Mouse (Mus musculus): ENCODE measurements at regions not wholly inside any gene's neighbourhood (a gene's known extent, or its start where the extent isn't known, plus 50 kb on each side); places are given as distances from the start of the nearest gene placed in this dataset.

DNA sequence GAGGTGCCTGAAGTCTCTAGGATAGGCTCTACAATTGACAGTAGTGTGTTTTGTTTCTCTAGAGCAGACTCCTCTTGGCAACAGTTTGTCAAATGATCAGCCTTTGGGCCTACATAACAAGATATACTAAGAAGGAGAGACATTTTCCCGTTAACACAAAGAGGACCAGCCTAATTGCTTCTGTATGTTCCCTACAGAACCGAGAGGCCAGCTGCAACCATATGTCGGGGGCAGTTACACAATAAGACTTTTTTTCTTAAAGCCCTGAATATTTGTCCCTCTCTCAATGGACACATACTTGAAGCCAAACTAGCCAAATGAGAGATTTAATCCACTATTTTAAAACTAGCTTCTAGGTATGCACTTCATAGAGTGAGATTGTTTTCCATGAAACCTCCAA lies 226.5 kb upstream of the Tox3 start:
- H3K4me3 ChIP-seq (replicated peaks; ENCODE audit: extremely low read depth, low read depth, low read length) = no peak overlapping the region
- H3K4me1 ChIP-seq (ENCODE audit: control insufficient read depth, insufficient read depth, low read length) = no peaks in the 10 kb centered on the region
- no peak for DNase-seq
- WGBS = 82% methylated on average over 3 of the region's 3 CpGs
- TF ChIP-seq POLR2A (IDR thresholded peaks at IDR 0.05; ENCODE audit: borderline replicate concordance, extremely low read depth, low read depth, low read length) (no peak), CTCF (IDR thresholded peaks at IDR 0.05; ENCODE audit: insufficient read depth, low read length) (no peak)

DNA sequence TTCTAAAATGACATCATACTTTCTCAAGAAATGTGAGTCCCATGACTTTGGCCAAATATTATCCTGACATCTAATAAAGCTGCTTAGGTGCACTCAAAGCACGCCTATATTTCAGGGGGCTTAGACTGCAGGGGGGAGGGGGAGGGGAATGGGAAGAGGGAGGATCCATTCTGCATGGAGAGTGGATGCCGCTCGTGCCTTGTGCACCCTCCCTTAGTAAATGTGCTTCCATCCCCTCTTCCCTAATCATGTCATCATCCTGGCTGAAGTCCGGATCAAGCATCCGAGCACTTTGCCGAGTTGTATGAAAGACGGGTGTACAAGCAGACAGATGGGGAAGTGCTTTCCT lies 207.9 kb upstream of the Tox3 start:
- 84% methylated on average over 7 of the region's 7 CpGs for WGBS
- H3K4me3 ChIP-seq (replicated peaks; ENCODE audit: extremely low read depth, low read depth, low read length) = no peak overlapping the region

DNA sequence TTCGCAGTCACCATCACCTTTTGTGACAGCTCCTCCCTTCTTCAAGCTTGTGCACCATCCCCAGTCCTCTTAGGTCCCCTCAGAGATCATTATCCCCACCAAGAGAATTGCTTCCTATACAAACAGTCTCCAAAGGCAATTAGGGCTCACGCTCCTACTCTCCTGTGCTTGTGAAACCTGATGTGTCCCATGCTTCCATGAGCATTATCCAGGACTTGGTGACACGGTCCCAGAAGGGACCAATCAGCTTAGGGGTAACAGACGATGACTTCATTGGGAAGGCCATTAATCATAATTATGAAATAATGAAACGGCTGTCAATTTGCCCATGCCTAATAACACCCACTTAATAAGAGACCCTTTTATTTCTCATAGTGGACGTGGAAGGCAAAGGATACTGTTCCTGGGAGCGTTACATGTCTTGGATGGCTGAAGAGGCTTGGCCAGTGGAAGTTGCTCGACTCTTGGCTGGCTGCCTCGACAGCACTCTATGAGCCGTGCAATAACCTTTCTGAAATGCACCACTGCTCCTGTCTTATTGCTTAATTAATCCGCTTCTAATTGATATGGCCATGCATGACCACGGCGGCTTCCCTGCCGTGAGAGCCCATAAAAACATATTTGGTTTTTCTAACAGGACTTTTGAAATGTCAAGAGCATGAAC lies 207.4 kb upstream of the Tox3 start:
- DNase-seq = no peak
- 82% methylated on average over 14 of the region's 14 CpGs for WGBS
- H3K4me1 ChIP-seq (ENCODE audit: control insufficient read depth, insufficient read depth, low read length) = no peaks in the 10 kb centered on the region; the same call in 1 of the 2 replicates
- no peak overlapping the region for H3K4me3 ChIP-seq (replicated peaks; ENCODE audit: extremely low read depth, low read depth, low read length)
- no peak for TF ChIP-seq POLR2A (IDR thresholded peaks at IDR 0.05; ENCODE audit: borderline replicate concordance, extremely low read depth, low read depth, low read length)
- no peak for TF ChIP-seq CTCF (IDR thresholded peaks at IDR 0.05; ENCODE audit: insufficient read depth, low read length)

More for the DNA sequence above, 207.9 kb upstream of the Tox3 start:
- no peak for DNase-seq
- TF ChIP-seq POLR2A (IDR thresholded peaks at IDR 0.05; ENCODE audit: borderline replicate concordance, extremely low read depth, low read depth, low read length) (no peak), CTCF (IDR thresholded peaks at IDR 0.05; ENCODE audit: insufficient read depth, low read length) (no peak)
- H3K4me1 ChIP-seq (ENCODE audit: control insufficient read depth, insufficient read depth, low read length) = no peaks in the 10 kb centered on the region; the same call in 1 of the 2 replicates

DNA sequence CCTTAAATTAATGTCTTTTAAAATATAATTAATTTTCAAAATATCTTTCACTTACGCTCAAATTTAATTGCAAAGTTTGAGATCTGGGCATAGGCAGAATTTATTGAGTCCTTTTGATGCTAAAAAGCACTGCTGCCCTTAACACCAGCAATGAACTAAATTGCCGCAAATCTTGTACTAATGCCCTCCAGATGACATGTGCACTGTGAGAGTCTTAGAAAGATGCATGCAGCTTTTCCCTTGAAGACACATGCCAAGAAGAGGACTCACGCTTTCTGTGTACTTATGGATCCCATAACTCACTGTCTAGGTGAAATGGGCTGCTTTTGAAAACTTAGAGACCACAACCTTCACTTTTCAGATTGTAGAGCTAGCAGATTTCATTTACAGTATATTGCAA lies 199.1 kb upstream of the Tox3 start:
- Histone ChIP-seq H3K4me3 (replicated peaks; ENCODE audit: extremely low read depth, low read depth, low read length) (no peak overlapping the region), H3K4me1 (ENCODE audit: control insufficient read depth, insufficient read depth, low read length) (no peaks in the 10 kb centered on the region)
- TF ChIP-seq CTCF (IDR thresholded peaks at IDR 0.05; ENCODE audit: insufficient read depth, low read length) = no peak
- no peak for TF ChIP-seq POLR2A (IDR thresholded peaks at IDR 0.05; ENCODE audit: borderline replicate concordance, extremely low read depth, low read depth, low read length)
- 81% methylated on average over 3 of the region's 3 CpGs for WGBS
- no peak for DNase-seq

DNA sequence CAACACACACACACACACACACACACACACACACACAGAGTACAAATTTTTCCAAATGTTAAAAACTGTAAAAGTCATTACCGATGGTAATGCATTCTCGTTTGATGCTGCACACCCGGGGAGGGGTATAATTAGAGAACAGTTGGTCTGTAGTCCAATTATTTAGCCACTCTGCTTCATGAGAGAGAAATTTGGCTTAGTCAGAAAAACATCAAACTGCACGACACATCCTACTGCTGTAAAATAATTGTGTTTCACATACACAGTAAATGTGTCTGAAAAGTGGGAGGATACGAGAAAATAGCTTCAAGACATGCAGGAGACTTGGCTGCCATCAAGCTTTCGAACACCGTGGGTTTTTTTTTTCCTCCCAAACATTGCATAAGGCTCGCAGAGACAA lies 194.5 kb upstream of the Tox3 start:
- DNase-seq = no peak
- H3K4me1 ChIP-seq (ENCODE audit: control insufficient read depth, insufficient read depth, low read length) = no peaks in the 10 kb centered on the region
- WGBS = 69% methylated on average over 8 of the region's 8 CpGs
- no peak for TF ChIP-seq CTCF (IDR thresholded peaks at IDR 0.05; ENCODE audit: insufficient read depth, low read length)
- TF ChIP-seq POLR2A (IDR thresholded peaks at IDR 0.05; ENCODE audit: borderline replicate concordance, extremely low read depth, low read depth, low read length) = no peak
- H3K4me3 ChIP-seq (replicated peaks; ENCODE audit: extremely low read depth, low read depth, low read length) = no peak overlapping the region

DNA sequence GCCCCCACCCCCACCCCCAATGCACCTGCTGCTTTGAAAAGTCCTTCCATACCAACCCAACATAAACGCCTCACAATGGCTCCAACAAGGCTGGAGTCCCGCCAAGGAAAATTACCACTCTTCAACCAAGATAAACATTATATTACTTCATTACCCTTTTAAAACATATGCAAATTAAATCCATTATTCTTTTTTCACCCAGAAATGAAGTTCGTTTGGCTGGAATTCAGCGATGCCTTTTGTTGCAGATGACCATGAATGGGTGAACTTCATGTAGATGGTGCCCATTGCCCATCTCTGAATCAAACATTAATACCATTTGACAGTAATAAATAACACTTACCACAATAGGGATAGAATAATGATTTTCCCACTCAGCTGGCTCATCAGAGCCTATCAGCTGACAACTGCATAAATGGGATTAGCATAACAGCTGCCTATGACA lies 188.1 kb upstream of the Tox3 start:
- no peak overlapping the region for H3K4me3 ChIP-seq (replicated peaks; ENCODE audit: extremely low read depth, low read depth, low read length)
- 87% methylated on average over 4 of the region's 4 CpGs for WGBS
- no peak for DNase-seq
- TF ChIP-seq CTCF (IDR thresholded peaks at IDR 0.05; ENCODE audit: insufficient read depth, low read length) = no peak
- TF ChIP-seq POLR2A (IDR thresholded peaks at IDR 0.05; ENCODE audit: borderline replicate concordance, extremely low read depth, low read depth, low read length) = no peak
- H3K4me1 ChIP-seq (ENCODE audit: control insufficient read depth, insufficient read depth, low read length) = no peaks in the 10 kb centered on the region

DNA sequence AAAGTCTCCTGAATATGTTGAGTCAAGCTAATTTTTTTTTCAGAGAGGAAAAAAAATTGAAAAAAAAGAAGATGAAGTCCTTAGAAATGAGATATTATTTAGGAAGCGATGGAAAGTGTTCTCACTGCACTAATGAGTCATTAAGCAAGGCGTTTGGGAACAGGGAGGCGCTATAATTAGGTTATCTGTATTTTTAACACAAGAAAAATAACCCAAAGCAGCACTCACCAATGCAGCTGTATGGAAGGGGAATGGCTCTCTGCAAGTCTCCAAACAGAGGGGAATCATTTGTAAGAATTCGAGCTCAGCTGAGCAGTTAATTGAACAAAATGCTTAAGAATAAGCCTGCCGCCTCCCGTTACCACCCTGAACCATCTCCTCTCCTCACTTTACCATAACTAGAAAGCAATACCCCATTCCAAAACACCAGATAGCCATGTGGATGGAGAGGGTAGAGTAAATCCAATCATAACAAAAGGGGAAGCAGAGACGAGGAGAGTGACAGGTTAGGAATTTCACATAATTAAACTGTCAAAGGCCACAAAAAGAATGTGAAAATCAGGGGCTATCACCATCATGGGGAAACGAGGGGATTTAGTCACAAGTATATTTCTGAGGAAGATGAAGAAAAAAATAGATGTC lies 187.5 kb upstream of the Tox3 start:
- WGBS = 67% methylated on average over 8 of the region's 8 CpGs

DNA sequence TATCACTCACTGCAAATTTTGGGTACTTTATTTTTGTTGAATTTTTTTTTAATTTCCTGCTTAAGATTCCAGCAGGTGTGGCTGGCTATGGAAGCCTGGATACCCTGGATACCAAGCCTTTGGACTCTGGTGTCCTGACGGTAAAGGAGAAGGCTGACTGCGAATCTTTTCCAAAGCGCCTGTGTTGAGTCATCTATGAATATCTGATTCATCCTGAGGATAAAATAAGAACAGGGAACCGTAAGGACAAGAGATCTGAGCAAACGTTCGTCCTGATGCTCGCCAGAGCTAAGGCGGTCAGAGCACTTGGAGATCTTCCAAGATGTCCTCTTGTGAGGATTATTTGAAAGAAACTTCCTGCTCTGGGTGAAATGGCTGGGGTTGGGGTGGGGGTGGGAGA lies 173.2 kb upstream of the Tox3 start:
- no peak overlapping the region for H3K4me3 ChIP-seq (replicated peaks; ENCODE audit: extremely low read depth, low read depth, low read length)
- H3K4me1 ChIP-seq (ENCODE audit: control insufficient read depth, insufficient read depth, low read length) = no peaks in the 10 kb centered on the region
- WGBS = 49% methylated on average over 8 of the region's 8 CpGs
- TF ChIP-seq POLR2A (IDR thresholded peaks at IDR 0.05; ENCODE audit: borderline replicate concordance, extremely low read depth, low read depth, low read length) (no peak), CTCF (IDR thresholded peaks at IDR 0.05; ENCODE audit: insufficient read depth, low read length) (no peak)
- no peak for DNase-seq

More for the DNA sequence above, 187.5 kb upstream of the Tox3 start:
- TF ChIP-seq POLR2A (IDR thresholded peaks at IDR 0.05; ENCODE audit: borderline replicate concordance, extremely low read depth, low read depth, low read length) (no peak), CTCF (IDR thresholded peaks at IDR 0.05; ENCODE audit: insufficient read depth, low read length) (no peak)
- no peak for DNase-seq
- Histone ChIP-seq H3K4me1 (ENCODE audit: control insufficient read depth, insufficient read depth, low read length) (no peaks in the 10 kb centered on the region), H3K4me3 (replicated peaks; ENCODE audit: extremely low read depth, low read depth, low read length) (no peak overlapping the region)

DNA sequence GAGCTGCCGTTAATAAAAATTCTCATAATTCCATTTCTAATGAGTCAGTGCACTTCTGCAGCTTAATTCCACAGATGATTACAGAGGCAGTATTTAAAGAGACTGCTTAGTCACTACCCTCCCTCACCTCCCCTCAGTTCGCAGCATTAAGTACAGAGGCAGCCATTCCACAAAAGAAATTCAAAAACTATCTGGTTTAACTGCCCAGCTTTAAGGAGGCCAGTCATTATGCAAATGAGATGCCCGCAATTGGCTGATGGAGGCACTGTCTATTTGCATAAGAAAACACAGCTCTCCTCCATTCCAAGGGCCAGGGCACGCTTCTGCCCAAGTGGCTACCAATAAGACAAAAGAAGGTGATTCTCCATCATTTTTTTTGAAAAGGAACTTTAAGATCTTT lies 172.0 kb upstream of the Tox3 start:
- no peak for DNase-seq
- Histone ChIP-seq H3K4me1 (ENCODE audit: control insufficient read depth, insufficient read depth, low read length) (no peaks in the 10 kb centered on the region), H3K4me3 (replicated peaks; ENCODE audit: extremely low read depth, low read depth, low read length) (no peak overlapping the region)
- WGBS = 33% methylated on average over 4 of the region's 4 CpGs
- TF ChIP-seq POLR2A (IDR thresholded peaks at IDR 0.05; ENCODE audit: borderline replicate concordance, extremely low read depth, low read depth, low read length) (no peak), CTCF (IDR thresholded peaks at IDR 0.05; ENCODE audit: insufficient read depth, low read length) (no peak)

DNA sequence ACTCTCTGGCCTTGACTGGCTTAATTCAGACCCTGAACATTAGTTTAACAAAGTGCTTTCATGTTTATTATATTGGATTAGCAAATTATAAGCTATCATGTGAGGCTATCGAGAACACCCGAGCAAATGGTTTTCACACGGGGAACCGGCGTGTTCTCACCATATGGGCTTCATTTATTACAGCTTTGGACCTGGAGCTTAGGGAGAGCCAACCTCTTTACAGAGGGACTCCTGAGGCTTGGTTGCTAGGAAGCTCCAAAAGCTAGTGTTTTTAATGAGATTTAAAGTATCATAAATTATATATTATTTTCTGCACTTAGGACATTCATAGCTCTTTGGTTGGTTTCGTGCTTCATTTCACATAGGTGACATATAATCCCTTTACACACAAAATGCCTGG lies 171.4 kb upstream of the Tox3 start:
- no peak for DNase-seq
- no peaks in the 10 kb centered on the region for H3K4me1 ChIP-seq (ENCODE audit: control insufficient read depth, insufficient read depth, low read length)
- no peak overlapping the region for H3K4me3 ChIP-seq (replicated peaks; ENCODE audit: extremely low read depth, low read depth, low read length)
- no peak for TF ChIP-seq CTCF (IDR thresholded peaks at IDR 0.05; ENCODE audit: insufficient read depth, low read length)
- TF ChIP-seq POLR2A (IDR thresholded peaks at IDR 0.05; ENCODE audit: borderline replicate concordance, extremely low read depth, low read depth, low read length) = no peak
- 86% methylated on average over 6 of the region's 6 CpGs for whole genome bisulfite sequencing

Measured in lung, adult 2 months (tissue).